Comparison of ENCODE assay signal across 9 mouse cellular contexts in genomic region chr13:56704596-56704995, GRCm38 (mm10). TPM values are rescaled to one million over a fixed set of nuclear protein-coding genes. Genes with fewer than 3 reads are reported as not detected.
DNase-seq lines count a peak whose midpoint lies in the region; ATAC-seq lines count a peak whose summit lies in the region.
"Had no signal": no experiment of that assay in that cellular context is flagged by ENCODE, and none has a peak within 500 bp of the region (broad histone marks: within the 10 kb centered on the region; RNA-seq: fewer than 3 reads in every experiment).

No protein-coding gene starts in this region.

- peak overlapping the region in 1 of 2 experiments; percentile 83; a peak in 1 of 4 replicates for H3K4me3 ChIP-seq in heart, embryonic 14.5 days (ENCODE audit: control insufficient read depth in 1 of 2, insufficient read depth in 1 of 2, low read depth in 1 of 2, low read length in 2 of 2)
- H3K4me3 ChIP-seq in embryonic facial prominence, embryonic 11.5 days (ENCODE audit: low read depth, low read length), result peak overlapping the region; percentile 81
- H3K4me3 ChIP-seq in hindbrain, embryonic 15.5 days, result peak overlapping the region; percentile 66
- H3K4me3 ChIP-seq in midbrain, embryonic 14.5 days (replicated peaks; ENCODE audit: low read depth, low read length), result peak overlapping the region; percentile 71

- no peaks in the 10 kb centered on the region for H3K9me3 ChIP-seq in heart, embryonic 14.5 days (ENCODE audit: control insufficient read depth, low read length)
- H3K9me3 ChIP-seq in embryonic facial prominence, embryonic 11.5 days (replicated peaks; ENCODE audit: control insufficient read depth, low read length), result no peaks in the 10 kb centered on the region
- H3K9me3 ChIP-seq in hindbrain, embryonic 15.5 days, result no peaks in the 10 kb centered on the region
- H3K9me3 ChIP-seq in midbrain, embryonic 14.5 days (ENCODE audit: control insufficient read depth, low read length), result no peaks in the 10 kb centered on the region
- H3K9me3 ChIP-seq: G1E had no signal

- H3K4me2 ChIP-seq in heart, embryonic 14.5 days (ENCODE audit: low read length), result peak overlapping the region; percentile 76
- peak overlapping the region; percentile 79 for H3K4me2 ChIP-seq in embryonic facial prominence, embryonic 11.5 days (ENCODE audit: low read depth, low read length)
- peak overlapping the region; percentile 65 for H3K4me2 ChIP-seq in hindbrain, embryonic 15.5 days
- H3K4me2 ChIP-seq in midbrain, embryonic 14.5 days (ENCODE audit: low read length), result peak overlapping the region; percentile 70

- WGBS in heart, embryonic 14.5 days, result 45% methylated on average over 2 of the region's 2 CpGs
- 56% methylated on average over 2 of the region's 2 CpGs for whole genome bisulfite sequencing in embryonic facial prominence, embryonic 11.5 days
- WGBS in hindbrain, embryonic 15.5 days, result 70% methylated on average over 2 of the region's 2 CpGs
- WGBS in midbrain, embryonic 14.5 days, result 85% methylated on average over 2 of the region's 2 CpGs

- H3K27me3 ChIP-seq in heart, embryonic 14.5 days (ENCODE audit: control insufficient read depth, insufficient read depth, low read length), result no peaks in the 10 kb centered on the region
- H3K27me3 ChIP-seq in embryonic facial prominence, embryonic 11.5 days (ENCODE audit: control insufficient read depth, insufficient read depth, low read length), result no peaks in the 10 kb centered on the region
- no peaks in the 10 kb centered on the region for H3K27me3 ChIP-seq in hindbrain, embryonic 15.5 days
- H3K27me3 ChIP-seq in midbrain, embryonic 14.5 days (ENCODE audit: control insufficient read depth, insufficient read depth, low read length), result no peaks in the 10 kb centered on the region

- intact Hi-C loops in heart, postnatal 25 days (cut with DNase I), result loop anchor here (5.0 kb wide), 1 partner anchor 42 kb away; no protein-coding TSS in a partner anchor
- intact Hi-C loops in left cerebral cortex, postnatal 25 days (cut with DNase I), result no loop called here

- ATAC-seq in heart, embryonic 14.5 days (ENCODE audit: insufficient number of reproducible peaks, insufficient read depth, low FRiP score, low read depth), result no peak
- ATAC-seq in embryonic facial prominence, embryonic 11.5 days (replicated peaks; ENCODE audit: insufficient number of reproducible peaks, low FRiP score, low TSS enrichment, low read depth), result no peak
- no peak for ATAC-seq in hindbrain, embryonic 15.5 days (ENCODE audit: low FRiP score, low read depth)
- no peak for ATAC-seq in midbrain, embryonic 14.5 days (ENCODE audit: low FRiP score, low TSS enrichment)

- H3K9ac ChIP-seq in heart, embryonic 14.5 days (ENCODE audit: low read length), result peak overlapping the region; percentile 98
- no peak overlapping the region for H3K9ac ChIP-seq in embryonic facial prominence, embryonic 11.5 days (replicated peaks; ENCODE audit: low read length)
- peak overlapping the region; percentile 84 for H3K9ac ChIP-seq in hindbrain, embryonic 15.5 days
- H3K9ac ChIP-seq in midbrain, embryonic 14.5 days (replicated peaks; ENCODE audit: low read length), result peak overlapping the region; percentile 92; the same call in 1 of the 2 replicates

- peaks cover 14 to 51% of the 10 kb centered on the region in 2 experiments for H3K4me1 ChIP-seq in heart, embryonic 14.5 days (ENCODE audit: control insufficient read depth in 2 of 2, insufficient read depth in 2 of 2, low read length in 2 of 2)
- peaks cover 4% of the 10 kb centered on the region for H3K4me1 ChIP-seq in embryonic facial prominence, embryonic 11.5 days (ENCODE audit: control insufficient read depth, insufficient read depth, low read length)
- H3K4me1 ChIP-seq in hindbrain, embryonic 15.5 days (replicated peaks), result peaks cover 48% of the 10 kb centered on the region
- H3K4me1 ChIP-seq in midbrain, embryonic 14.5 days (ENCODE audit: control insufficient read depth, insufficient read depth, low read length), result peaks cover 44% of the 10 kb centered on the region

- peaks cover 23% of the 10 kb centered on the region for H3K36me3 ChIP-seq in heart, embryonic 14.5 days (ENCODE audit: control insufficient read depth, insufficient read depth, low read length)
- no peaks in the 10 kb centered on the region for H3K36me3 ChIP-seq in embryonic facial prominence, embryonic 11.5 days (replicated peaks; ENCODE audit: control insufficient read depth, insufficient read depth, low read depth, low read length)
- H3K36me3 ChIP-seq in hindbrain, embryonic 15.5 days, result no peaks in the 10 kb centered on the region
- H3K36me3 ChIP-seq in midbrain, embryonic 14.5 days (ENCODE audit: control insufficient read depth, insufficient read depth, low read length), result no peaks in the 10 kb centered on the region

- no peak for DNase-seq in heart, postnatal 25 days (ENCODE audit: low spot score)
- DNase-seq in embryonic facial prominence, embryonic 11.5 days (ENCODE audit: low spot score), result no peak
- DNase-seq in midbrain, embryonic 14.5 days, result no peak
- DNase-seq in right cerebral cortex, postnatal 36 days (ENCODE audit: low spot score in 2 of 2), result no peak
- DNase-seq in urinary bladder, postnatal 25 days (ENCODE audit: low spot score), result no peak
- no peak for DNase-seq in left cerebral cortex, postnatal 25 days (ENCODE audit: low spot score in 2 of 2)

- no peak overlapping the region for H3K27ac ChIP-seq in heart, embryonic 14.5 days (replicated peaks in 1 of 2; ENCODE audit: control insufficient read depth in 1 of 2, insufficient read depth in 1 of 2, low read depth in 2 of 2, low read length in 2 of 2)
- no peak overlapping the region for H3K27ac ChIP-seq in embryonic facial prominence, embryonic 11.5 days (replicated peaks; ENCODE audit: low read depth, low read length)
- 0 out of 2 replicates have a peak overlapping the region, but pooled peaks have one; percentile 99 for H3K27ac ChIP-seq in hindbrain, embryonic 15.5 days (replicated peaks)
- no peak overlapping the region for H3K27ac ChIP-seq in midbrain, embryonic 14.5 days (replicated peaks; ENCODE audit: low read depth, low read length)

RNA-seq across cellular contexts. Expression of gene Smad5, which starts 1.8 kb away (rescaled TPM):
- 27.1 TPM in 2 replicates for polyA plus RNA-seq in heart, embryonic 14.5 days (2014; fragmentation: Nextera tagmentation; extraction: Ambion mirVana)
- 10 to 100 TPM; 29.5 to 34.6 TPM for total RNA-seq in heart, postnatal 25 days (2021)
- polyA plus RNA-seq in embryonic facial prominence, embryonic 11.5 days (2014; fragmentation: Nextera tagmentation; extraction: Ambion mirVana), result 54.4 and 57.4 TPM in 2 replicates
- polyA plus RNA-seq in hindbrain, embryonic 15.5 days (2015; fragmentation: Nextera tagmentation; extraction: Ambion mirVana), result 20.2 and 20.8 TPM in 2 replicates
- polyA plus RNA-seq in midbrain, embryonic 14.5 days (2014; fragmentation: Nextera tagmentation; extraction: Ambion mirVana), result 20.4 and 35.7 TPM in 2 replicates
- 10 to 100 TPM; 20.2 to 20.3 TPM for total RNA-seq in left cerebral cortex, postnatal 25 days (2021)

RNA-seq across cellular contexts. Expression of gene Gm45623, which starts 49.0 kb away (rescaled TPM):
- not detected in 2 replicates for polyA plus RNA-seq in heart, embryonic 14.5 days (2014; fragmentation: Nextera tagmentation; extraction: Ambion mirVana)
- not detected for total RNA-seq in heart, postnatal 25 days (2021)
- 0.38 TPM in 1 of 2 replicates, not detected in the other for polyA plus RNA-seq in embryonic facial prominence, embryonic 11.5 days (2014; fragmentation: Nextera tagmentation; extraction: Ambion mirVana)
- 2.4 and 3.2 TPM in 2 replicates for polyA plus RNA-seq in hindbrain, embryonic 15.5 days (2015; fragmentation: Nextera tagmentation; extraction: Ambion mirVana)
- polyA plus RNA-seq in midbrain, embryonic 14.5 days (2014; fragmentation: Nextera tagmentation; extraction: Ambion mirVana), result 1.1 and 2.1 TPM in 2 replicates
- total RNA-seq in left cerebral cortex, postnatal 25 days (2021), result 10 to 100 TPM; 10.8 to 15.4 TPM
- polyA plus RNA-seq: G1E had no signal
